In the genomic region with DNA sequence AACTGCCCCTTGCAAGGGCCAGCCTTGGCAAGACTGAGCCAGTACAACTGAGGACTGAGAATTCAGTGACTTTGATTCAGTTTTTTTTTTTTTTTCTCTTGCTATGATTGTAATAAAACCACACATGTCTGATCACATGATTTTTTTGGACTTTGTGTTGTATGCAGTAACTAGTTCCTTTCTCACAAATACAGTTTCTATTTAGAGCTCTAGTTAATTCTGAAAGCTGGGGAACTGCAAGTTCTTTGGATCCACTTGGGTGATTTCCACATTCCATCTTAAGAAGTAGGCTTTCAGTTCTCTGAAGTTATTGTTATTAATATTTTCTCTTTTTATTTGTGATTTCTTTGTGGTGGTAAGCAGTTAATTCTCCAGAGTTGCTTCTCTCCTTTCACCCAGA, we compare ENCODE assay signal across 16 mouse cellular contexts.
"Had no signal": no experiment of that assay in that cellular context is flagged by ENCODE, and none has a peak within 500 bp of the region (broad histone marks: within the 10 kb centered on the region; RNA-seq: fewer than 3 reads in every experiment).

No protein-coding gene starts in this region.

- DNase-seq: retina, postnatal 1 day; right cerebral cortex, adult 18-20 months; right cerebral cortex, postnatal 14 days; right cerebral cortex, postnatal 25 days; right cerebral cortex, postnatal 4 days; spleen, adult 18-20 months; thymus, adult 18-20 months; thymus, adult 2 months; thymus, postnatal 14 days; thymus, postnatal 25 days; thymus, postnatal 36 days; thymus, postnatal 4 days had no signal

- H3K27me3 ChIP-seq: neural tube, embryonic 13.5 days; neural tube, embryonic 15.5 days; stomach, embryonic 15.5 days had no signal

- H3K27ac ChIP-seq: neural tube, embryonic 13.5 days; neural tube, embryonic 15.5 days; stomach, embryonic 15.5 days; stomach, postnatal 0 days had no signal

- H3K36me3 ChIP-seq: neural tube, embryonic 13.5 days; neural tube, embryonic 15.5 days; stomach, embryonic 15.5 days had no signal

- H3K9ac ChIP-seq: neural tube, embryonic 13.5 days; neural tube, embryonic 15.5 days; stomach, embryonic 15.5 days had no signal

- H3K4me1 ChIP-seq: neural tube, embryonic 13.5 days; neural tube, embryonic 15.5 days; stomach, embryonic 15.5 days had no signal

- H3K9me3 ChIP-seq: neural tube, embryonic 13.5 days; neural tube, embryonic 15.5 days; stomach, embryonic 15.5 days had no signal

- H3K4me2 ChIP-seq: neural tube, embryonic 13.5 days; neural tube, embryonic 15.5 days; stomach, embryonic 15.5 days had no signal

- H3K4me3 ChIP-seq: neural tube, embryonic 13.5 days; neural tube, embryonic 15.5 days; stomach, embryonic 15.5 days had no signal
